Mouse (Mus musculus): ENCODE results near the gene Zfp987. TPM values are rescaled to one million over a fixed set of nuclear protein-coding genes. Genes with fewer than 3 reads are reported as not detected.
"Not testable (repeated sequence)": the region's sequence is repeated elsewhere in the genome, so short reads cannot be mapped to it uniquely, and the experiment has no call there.

Gene Zfp987
- total RNA-seq (2021), result not detected
- long read RNA-seq, experiment 1, result 0 reads
- long read RNA-seq, experiment 2, result 0 reads

- not testable (repeated sequence) for DNase-seq (ENCODE audit: low spot score in 2 of 2)
Measured at GRCm38 (mm10) chr4:146096998-146097397, at the start of gene Zfp987. Gene Zfp987 (plus strand): TSS chr4:146097298.

- DNase-seq (ENCODE audit: low spot score in 2 of 2), result peak in 1 of 2 experiments; percentile 18
Measured at GRCm38 (mm10) chr4:146052536-146052935, 44.6 kb upstream of the Zfp987 start.

GRCm38 (mm10) chr4:146053445-146053844 lies 43.7 kb upstream of the Zfp987 start:
- DNase-seq (ENCODE audit: low spot score in 2 of 2), result not testable (repeated sequence)

GRCm38 (mm10) chr4:146055335-146055734 lies 41.8 kb upstream of the Zfp987 start:
- DNase-seq (ENCODE audit: low spot score in 2 of 2), result no peak

- peak in 1 of 2 experiments; percentile 23 for DNase-seq (ENCODE audit: low spot score in 2 of 2)
Measured at GRCm38 (mm10) chr4:146058646-146059045, 38.5 kb upstream of the Zfp987 start.

GRCm38 (mm10) chr4:146059078-146059477 lies 38.0 kb upstream of the Zfp987 start:
- not testable (repeated sequence) for DNase-seq (ENCODE audit: low spot score in 2 of 2)

GRCm38 (mm10) chr4:146059974-146060693 lies 37.0 kb upstream of the Zfp987 start:
- DNase-seq (ENCODE audit: low spot score in 2 of 2), result peak in 1 of 2 experiments; percentile 23

- DNase-seq (ENCODE audit: low spot score in 2 of 2), result not testable (repeated sequence)
Measured at GRCm38 (mm10) chr4:146061082-146061481, 36.0 kb upstream of the Zfp987 start.

GRCm38 (mm10) chr4:146062021-146062420 lies 35.1 kb upstream of the Zfp987 start:
- DNase-seq (ENCODE audit: low spot score in 2 of 2), result not testable (repeated sequence)

GRCm38 (mm10) chr4:146063001-146063400 lies 34.1 kb upstream of the Zfp987 start:
- DNase-seq (ENCODE audit: low spot score in 2 of 2), result not testable (repeated sequence)

- DNase-seq (ENCODE audit: low spot score in 2 of 2), result peak in 1 of 2 experiments; percentile 18
Measured at GRCm38 (mm10) chr4:146063621-146064020, 33.5 kb upstream of the Zfp987 start.

- DNase-seq (ENCODE audit: low spot score in 2 of 2), result not testable (repeated sequence)
Measured at GRCm38 (mm10) chr4:146064807-146065206, 32.3 kb upstream of the Zfp987 start.

GRCm38 (mm10) chr4:146066932-146067580 lies 30.0 kb upstream of the Zfp987 start:
- peak in 1 of 2 experiments; percentile 29 for DNase-seq (ENCODE audit: low spot score in 2 of 2)

GRCm38 (mm10) chr4:146067594-146067993 lies 29.5 kb upstream of the Zfp987 start:
- DNase-seq (ENCODE audit: low spot score in 2 of 2), result peak in 1 of 2 experiments; percentile 33

GRCm38 (mm10) chr4:146073264-146073663 lies 23.8 kb upstream of the Zfp987 start:
- not testable (repeated sequence) for DNase-seq (ENCODE audit: low spot score in 2 of 2)

GRCm38 (mm10) chr4:146101448-146101847 lies 4.3 kb downstream of the Zfp987 start:
- DNase-seq (ENCODE audit: low spot score in 2 of 2), result not testable (repeated sequence)

GRCm38 (mm10) chr4:146156524-146156923 lies 59.4 kb downstream of the Zfp987 start, which contains the start of gene Zfp600:
Gene Zfp600 (plus strand): TSS chr4:146156824.
- DNase-seq (ENCODE audit: low spot score in 2 of 2), result not testable (repeated sequence)

GRCm38 (mm10) chr4:146162893-146163292 lies 65.8 kb downstream of the Zfp987 start:
- DNase-seq (ENCODE audit: low spot score in 2 of 2), result not testable (repeated sequence)

- DNase-seq (ENCODE audit: low spot score in 2 of 2), result not testable (repeated sequence)
Measured at GRCm38 (mm10) chr4:146167202-146167832, 70.2 kb downstream of the Zfp987 start.

- DNase-seq (ENCODE audit: low spot score in 2 of 2), result peak in 1 of 2 experiments; percentile 22
Measured at GRCm38 (mm10) chr4:146167879-146168532, 70.9 kb downstream of the Zfp987 start.

- DNase-seq (ENCODE audit: low spot score in 2 of 2), result not testable (repeated sequence)
Measured at GRCm38 (mm10) chr4:146168730-146169215, 71.7 kb downstream of the Zfp987 start.

Data from adrenal gland, adult 18-20 months (tissue).